Mouse (Mus musculus) lung, embryonic 16.5 days (tissue): ENCODE measurements at regions not wholly inside any gene's neighbourhood (a gene's known extent, or its start where the extent isn't known, plus 50 kb on each side); places are given as distances from the start of the nearest gene placed in this dataset.

Source experiments
- ATAC-seq: fragments of 200-750 bp; cut with Nextera tagmentation; 2 replicates; pipeline ENCODE4 v1.8.0; 2017; ENCODE audit warnings: low read depth, mild to moderate bottlenecking, moderate library complexity
- H3K27ac ChIP-seq: fragments of 300-500 bp; sonication (generic); 2 replicates; pipeline ENCODE4 v1.5.1; 2014; ENCODE audit warnings: mild to moderate bottlenecking, control low read depth, low read length
- H3K27me3 ChIP-seq: fragments of 300-500 bp; sonication (generic); 2 replicates; pipeline ENCODE4 v1.6.1; 2014; ENCODE audit warnings: low read depth, low read length, mixed read lengths; ENCODE audit not compliant: control insufficient read depth, insufficient read depth
- H3K36me3 ChIP-seq: fragments of 300-500 bp; sonication (generic); 2 replicates; pipeline ENCODE4 v1.6.1; 2014; ENCODE audit warnings: low read length; ENCODE audit not compliant: control insufficient read depth, insufficient read depth
- H3K4me1 ChIP-seq: fragments of 300-500 bp; sonication (generic); replicated peaks from 2 replicates; pipeline ENCODE4 v1.6.1; 2014; ENCODE audit warnings: low read length, mixed read lengths; ENCODE audit not compliant: control insufficient read depth, insufficient read depth
- H3K4me2 ChIP-seq: fragments of 300-500 bp; sonication (generic); 2 replicates; pipeline ENCODE4 v1.6.1; 2014; ENCODE audit warnings: low read depth, low read length, control low read depth
- H3K4me3 ChIP-seq: fragments of 300-500 bp; sonication (generic); 2 replicates; pipeline ENCODE4 v1.5.1; 2014; ENCODE audit warnings: mild to moderate bottlenecking, low read length, control low read depth
- H3K9ac ChIP-seq: fragments of 300-500 bp; sonication (generic); 2 replicates; pipeline ENCODE4 v1.6.1; 2014; ENCODE audit warnings: low read length, control low read depth
- H3K9me3 ChIP-seq: fragments of 300-500 bp; sonication (generic); 2 replicates; pipeline ENCODE4 v1.6.1; 2016; ENCODE audit warnings: low read length; ENCODE audit not compliant: control insufficient read depth
- WGBS: fragments of 180-500 bp; shearing (Covaris S2); extraction: QIAGEN DNeasy Blood & Tissue Kit; methylation state at CpG from one replicate; pipeline ENCODE4 v1.1.7; 2014; 5-methylcytosine and 5-hydroxymethylcytosine counted together

DNA sequence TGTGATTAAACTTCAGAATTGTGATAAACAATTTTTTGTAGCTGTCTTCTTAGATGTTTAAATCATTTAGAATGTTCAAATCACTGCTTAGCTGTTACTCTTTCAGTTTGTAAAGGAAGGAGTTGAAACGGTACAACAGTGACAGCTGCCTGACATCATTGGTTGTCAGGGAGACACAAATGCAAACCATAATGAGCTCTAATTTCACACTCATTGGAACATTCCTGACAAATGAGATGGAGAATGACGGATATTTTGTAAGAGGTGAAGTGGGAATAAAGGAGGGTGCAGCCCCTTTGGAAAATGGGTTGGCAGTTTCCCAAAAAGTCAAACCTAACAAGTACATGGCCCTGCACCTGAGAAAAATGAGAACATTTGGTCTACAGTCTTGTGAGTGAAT lies 62.5 kb downstream of the Rad51ap2 start:
- Histone ChIP-seq H3K9ac (no peak overlapping the region), H3K27ac (no peak overlapping the region), H3K27me3 (no peaks in the 10 kb centered on the region), H3K36me3 (no peaks in the 10 kb centered on the region), H3K4me1 (no peaks in the 10 kb centered on the region), H3K4me2 (no peak overlapping the region), H3K4me3 (no peak overlapping the region), H3K9me3 (no peaks in the 10 kb centered on the region)
- WGBS: 37% methylated on average over 2 of the region's 2 CpGs
- no peak for ATAC-seq

DNA sequence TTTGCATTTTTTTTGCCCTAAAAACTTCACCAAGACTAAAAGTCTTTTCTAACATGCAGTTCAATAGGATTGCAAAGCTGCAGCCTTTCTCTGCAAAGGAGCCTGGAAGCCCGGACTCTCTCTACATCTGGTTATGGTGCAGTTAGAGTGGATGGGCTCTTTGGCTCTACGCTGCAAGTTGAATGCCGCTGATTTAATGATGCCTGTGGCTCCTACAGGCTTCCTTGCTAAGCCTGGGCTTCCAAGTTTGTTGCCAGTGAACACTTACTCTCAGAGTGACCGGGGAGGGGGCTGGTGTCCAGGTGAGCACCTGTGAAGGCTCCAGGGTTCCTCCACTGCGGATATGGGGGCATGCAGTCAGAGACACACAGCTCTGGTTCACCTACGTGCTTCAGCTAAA lies 107.0 kb downstream of the Rad51ap2 start:
- 77% methylated on average over 6 of the region's 6 CpGs for WGBS
- ATAC-seq: no peak
- no peak overlapping the region for H3K4me2 ChIP-seq

DNA sequence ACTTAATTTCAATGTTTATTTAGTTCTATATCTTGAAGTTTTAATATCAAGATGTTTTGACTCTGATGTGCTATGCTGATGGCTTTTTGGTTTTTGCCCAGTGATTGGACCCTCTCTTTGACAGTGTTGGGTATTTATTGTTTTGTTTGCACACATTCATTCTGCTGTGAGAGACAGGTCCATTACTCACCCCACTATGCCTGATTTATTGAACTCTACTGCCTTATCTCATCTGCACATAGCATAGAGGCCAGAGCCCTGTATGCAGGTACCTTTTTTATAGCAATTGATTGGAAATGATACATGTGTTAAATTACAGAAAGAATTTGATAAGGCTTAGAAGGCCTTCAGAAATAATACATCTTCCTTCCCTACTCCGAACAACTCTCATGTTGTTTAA lies 114.3 kb downstream of the Rad51ap2 start:
- no peak overlapping the region for H3K27ac ChIP-seq
- H3K4me1 ChIP-seq: no peaks in the 10 kb centered on the region
- no peaks in the 10 kb centered on the region for H3K27me3 ChIP-seq
- H3K4me3 ChIP-seq: no peak overlapping the region
- no peaks in the 10 kb centered on the region for H3K9me3 ChIP-seq
- no peak overlapping the region for H3K9ac ChIP-seq
- 85% methylated on average over 1 of the region's 1 CpGs for WGBS
- ATAC-seq: no peak
- no peak overlapping the region for H3K4me2 ChIP-seq
- H3K36me3 ChIP-seq: no peaks in the 10 kb centered on the region

More for the DNA sequence above, 107.0 kb downstream of the Rad51ap2 start:
- H3K9me3 ChIP-seq: no peaks in the 10 kb centered on the region
- H3K36me3 ChIP-seq: no peaks in the 10 kb centered on the region
- no peaks in the 10 kb centered on the region for H3K27me3 ChIP-seq
- H3K4me1 ChIP-seq: no peaks in the 10 kb centered on the region
- no peak overlapping the region for H3K27ac ChIP-seq
- H3K4me3 ChIP-seq: no peak overlapping the region
- H3K9ac ChIP-seq: no peak overlapping the region

DNA sequence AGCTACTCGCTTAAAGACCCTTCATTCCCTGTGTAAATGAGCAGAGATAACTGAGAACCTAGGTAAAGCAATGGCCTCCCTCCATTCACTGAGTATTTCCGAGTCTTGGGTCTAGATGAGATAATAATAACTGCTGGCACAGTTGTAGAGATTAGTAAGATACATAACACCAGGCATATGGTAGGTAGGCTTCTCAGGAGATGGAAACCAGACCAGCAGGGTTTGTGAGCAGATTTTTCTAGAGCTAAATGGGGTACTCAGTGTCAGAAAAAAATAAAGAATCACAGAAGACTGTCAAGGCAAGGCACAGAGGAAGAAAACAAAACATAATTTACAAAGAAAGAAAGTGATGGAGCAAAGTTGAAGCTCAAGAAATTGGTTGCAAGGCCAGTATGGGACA lies 148.1 kb downstream of the Rad51ap2 start:
- Histone ChIP-seq H3K27me3 (no peaks in the 10 kb centered on the region), H3K4me1 (no peaks in the 10 kb centered on the region), H3K4me2 (no peak overlapping the region), H3K36me3 (no peaks in the 10 kb centered on the region), H3K9ac (no peak overlapping the region), H3K27ac (no peak overlapping the region), H3K4me3 (no peak overlapping the region), H3K9me3 (no peaks in the 10 kb centered on the region)
- WGBS: 66% methylated on average over 2 of the region's 2 CpGs
- ATAC-seq: no peak

DNA sequence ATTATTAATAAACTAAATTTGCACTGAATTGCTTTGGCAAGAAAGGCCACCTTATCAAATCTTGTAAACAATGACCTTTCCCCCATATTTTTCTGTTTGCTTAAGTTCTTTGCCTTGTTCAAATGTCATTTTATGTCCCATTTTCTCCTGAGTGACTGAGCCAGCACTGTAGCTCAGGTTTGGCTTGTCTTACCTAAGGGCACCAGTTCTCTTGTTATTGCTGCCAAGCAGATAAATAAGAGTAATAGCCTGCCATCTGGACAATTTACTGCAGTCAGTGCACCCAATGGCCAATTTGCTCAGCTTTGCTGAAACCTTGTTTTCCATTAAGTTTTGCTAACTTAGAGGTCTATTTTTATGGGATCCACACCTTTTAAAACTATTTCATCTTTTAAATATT lies 152.9 kb downstream of the Rad51ap2 start:
- Histone ChIP-seq H3K4me2 (no peak overlapping the region), H3K27ac (no peak overlapping the region), H3K9ac (no peak overlapping the region), H3K4me1 (no peaks in the 10 kb centered on the region), H3K4me3 (no peak overlapping the region), H3K36me3 (no peaks in the 10 kb centered on the region), H3K9me3 (no peaks in the 10 kb centered on the region), H3K27me3 (no peaks in the 10 kb centered on the region)
- ATAC-seq: no peak

DNA sequence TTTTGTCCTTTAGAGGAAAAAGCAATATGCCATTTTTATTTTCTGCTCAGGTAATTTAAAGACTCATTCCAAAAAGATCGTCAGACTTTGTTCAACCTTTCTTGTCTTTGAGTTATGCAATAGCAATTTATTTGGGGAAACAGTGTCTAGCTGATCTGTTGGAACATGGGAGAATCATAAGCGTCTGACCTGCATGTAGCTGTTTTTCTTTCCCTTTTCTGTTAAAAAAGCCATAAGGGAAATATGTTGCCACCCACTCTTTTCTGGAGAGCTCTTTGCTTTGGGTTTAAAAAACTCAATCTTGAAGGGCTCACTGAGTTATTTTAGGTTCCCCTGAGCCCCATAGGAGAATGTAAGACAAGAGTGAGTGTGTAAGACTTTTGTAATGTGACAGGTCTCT lies 155.8 kb downstream of the Rad51ap2 start:
- WGBS: 73% methylated on average over 2 of the region's 2 CpGs
- Histone ChIP-seq H3K4me1 (no peaks in the 10 kb centered on the region), H3K36me3 (no peaks in the 10 kb centered on the region), H3K4me3 (no peak overlapping the region), H3K27me3 (no peaks in the 10 kb centered on the region), H3K9me3 (no peaks in the 10 kb centered on the region), H3K9ac (no peak overlapping the region), H3K27ac (no peak overlapping the region), H3K4me2 (no peak overlapping the region)
- ATAC-seq: no peak

DNA sequence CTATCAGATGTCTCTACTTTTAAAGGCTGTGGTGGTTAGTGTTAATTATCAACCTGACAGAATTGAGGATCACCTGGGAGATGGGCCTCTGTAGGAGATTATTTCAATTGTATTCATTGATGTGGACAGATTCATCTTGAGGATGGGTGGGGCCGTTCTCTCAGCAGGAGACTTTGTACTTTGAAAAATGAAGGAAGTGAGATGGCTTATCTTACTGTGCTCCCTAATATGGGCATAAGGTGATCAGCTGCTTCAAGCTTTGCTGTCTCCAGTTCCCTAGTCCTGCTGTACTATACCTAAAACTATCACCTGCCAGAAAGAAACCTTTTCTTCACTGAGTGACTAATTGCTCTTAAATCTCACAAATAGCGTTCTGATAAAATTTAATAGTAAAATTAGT lies 159.4 kb downstream of the Rad51ap2 start:
- H3K36me3 ChIP-seq: no peaks in the 10 kb centered on the region
- H3K4me3 ChIP-seq: no peak overlapping the region
- no peaks in the 10 kb centered on the region for H3K27me3 ChIP-seq
- no peak overlapping the region for H3K27ac ChIP-seq
- no peak for ATAC-seq
- H3K9ac ChIP-seq: no peak overlapping the region
- WGBS: 64% methylated on average over 2 of the region's 2 CpGs
- no peak overlapping the region for H3K4me2 ChIP-seq
- H3K4me1 ChIP-seq: no peaks in the 10 kb centered on the region
- no peaks in the 10 kb centered on the region for H3K9me3 ChIP-seq

DNA sequence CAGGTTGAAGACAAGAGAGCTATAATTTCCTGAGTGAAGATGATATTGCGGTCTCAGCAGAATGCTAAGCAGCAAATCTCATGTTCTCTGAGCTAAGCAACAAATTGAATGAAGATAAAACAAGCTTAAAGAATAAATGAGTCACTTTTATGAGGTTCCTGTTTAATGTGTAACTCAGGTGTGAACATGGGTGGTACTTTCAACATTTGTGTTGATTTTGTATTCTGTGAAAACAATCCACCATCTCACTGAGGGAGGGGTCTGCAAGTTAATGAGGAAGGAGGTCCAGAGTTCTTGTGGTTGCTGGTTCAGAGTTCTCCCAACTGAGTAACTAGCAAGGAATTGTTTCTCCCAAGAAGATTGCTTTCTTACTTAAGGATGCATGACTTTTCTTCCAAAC lies 167.7 kb downstream of the Rad51ap2 start:
- 93% methylated on average over 1 of the region's 1 CpGs for WGBS
- no peaks in the 10 kb centered on the region for H3K36me3 ChIP-seq

DNA sequence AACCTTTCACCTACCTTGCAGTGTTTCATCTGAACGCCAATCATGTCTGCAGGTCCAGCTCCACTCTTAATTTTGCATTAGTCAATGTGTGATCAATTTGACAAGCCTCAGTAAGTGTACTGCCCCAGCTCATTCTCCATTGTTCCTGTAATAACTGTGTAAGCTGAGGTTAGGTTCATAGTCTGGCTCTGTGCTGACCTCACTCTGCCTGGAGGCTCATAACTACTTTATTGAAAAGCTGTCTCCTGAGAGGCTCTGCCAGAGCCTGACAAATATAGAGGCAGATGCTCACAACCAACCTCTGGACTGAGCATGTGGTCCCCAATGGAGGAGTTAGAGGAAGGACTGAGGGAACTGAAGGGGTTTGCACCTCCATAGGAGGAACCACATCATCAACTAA lies 174.3 kb downstream of the Rad51ap2 start:
- Histone ChIP-seq H3K4me3 (no peak overlapping the region), H3K9me3 (no peaks in the 10 kb centered on the region), H3K27ac (no peak overlapping the region), H3K27me3 (no peaks in the 10 kb centered on the region), H3K4me1 (no peaks in the 10 kb centered on the region), H3K9ac (no peak overlapping the region), H3K4me2 (no peak overlapping the region), H3K36me3 (no peaks in the 10 kb centered on the region)
- WGBS: 65% methylated on average over 1 of the region's 1 CpGs
- no peak for ATAC-seq

More for the DNA sequence above, 167.7 kb downstream of the Rad51ap2 start:
- Histone ChIP-seq H3K4me3 (no peak overlapping the region), H3K4me1 (no peaks in the 10 kb centered on the region), H3K4me2 (no peak overlapping the region), H3K27me3 (no peaks in the 10 kb centered on the region), H3K9me3 (no peaks in the 10 kb centered on the region), H3K27ac (no peak overlapping the region), H3K9ac (no peak overlapping the region)
- ATAC-seq: no peak

DNA sequence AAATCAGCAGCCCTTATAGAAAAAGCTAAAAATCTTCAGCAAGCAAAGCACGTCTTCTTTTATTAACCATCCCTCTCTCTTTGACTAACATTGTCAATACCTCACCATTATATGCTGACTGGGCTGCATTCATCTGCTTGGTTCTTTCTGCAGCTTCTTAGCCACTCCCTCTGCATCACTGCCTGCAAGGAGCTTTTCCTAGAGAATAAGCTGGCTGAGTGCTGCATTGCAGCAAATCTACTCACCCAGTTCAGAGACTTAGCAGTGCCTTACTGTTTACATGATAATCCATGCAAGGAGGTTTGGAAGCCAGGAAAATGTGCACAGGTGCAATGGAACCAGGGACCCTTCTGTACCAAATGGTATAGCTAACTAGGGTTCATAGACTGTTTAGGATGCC lies 175.9 kb downstream of the Rad51ap2 start:
- Histone ChIP-seq H3K4me3 (no peak overlapping the region), H3K9ac (no peak overlapping the region), H3K4me1 (no peaks in the 10 kb centered on the region), H3K36me3 (no peaks in the 10 kb centered on the region), H3K9me3 (no peaks in the 10 kb centered on the region), H3K27ac (no peak overlapping the region), H3K4me2 (no peak overlapping the region), H3K27me3 (no peaks in the 10 kb centered on the region)
- ATAC-seq: no peak
- 85% methylated on average over 1 of the region's 1 CpGs for WGBS
